Comparison of ENCODE assay signal across 8 mouse cellular contexts in genomic region chr8:92357398-92357981, GRCm38 (mm10). TPM values are rescaled to one million over a fixed set of nuclear protein-coding genes. Genes with fewer than 3 reads are reported as not detected.
A peak's percentile ranks its signal among the peaks of the same experiment; 100 is the strongest.
DNase-seq lines count a peak whose midpoint lies in the region; ATAC-seq and TF ChIP-seq lines count a peak whose summit lies in the region.

Gene Irx5 (plus strand): TSS chr8:92357625.

- H3K9me3 ChIP-seq in forebrain, embryonic 14.5 days (replicated peaks; ENCODE audit: control insufficient read depth, low read length): no peaks in the 10 kb centered on the region
- H3K9me3 ChIP-seq in limb, embryonic 12.5 days: no peaks in the 10 kb centered on the region
- H3K9me3 ChIP-seq in midbrain, embryonic 14.5 days (ENCODE audit: control insufficient read depth, low read length): no peaks in the 10 kb centered on the region

- peak; percentile 19; the same call in 1 of the 2 replicates for TF ChIP-seq CTCF in brain, embryonic 14.5 days (IDR thresholded peaks at IDR 0.05; ENCODE audit: borderline replicate concordance, extremely low read depth, insufficient read depth, insufficient read length)

- no peak for TF ChIP-seq POLR2A in brain, embryonic 14.5 days (IDR thresholded peaks at IDR 0.05; ENCODE audit: borderline replicate concordance, extremely low read depth, insufficient read depth, insufficient read length, poor library complexity, severe bottlenecking)

- DNase-seq in gastrocnemius, adult 18-20 months (ENCODE audit: low spot score): peak; percentile 35
- no peak for DNase-seq in gastrocnemius, adult 8-10 months (ENCODE audit: low spot score in 2 of 2)
- DNase-seq in brain, embryonic 14.5 days (ENCODE audit: low read depth): peak; percentile 94
- DNase-seq in forebrain, embryonic 14.5 days (ENCODE audit: low spot score): peak; percentile 71
- DNase-seq in heart, postnatal 4 days: peak; percentile 82
- peak; percentile 92 for DNase-seq in midbrain, embryonic 14.5 days

- peaks cover 15% of the 10 kb centered on the region for H3K4me1 ChIP-seq in forebrain, embryonic 14.5 days (ENCODE audit: control insufficient read depth, insufficient read depth, low read length)
- H3K4me1 ChIP-seq in limb, embryonic 12.5 days (replicated peaks): peaks cover 34% of the 10 kb centered on the region
- H3K4me1 ChIP-seq in midbrain, embryonic 14.5 days (ENCODE audit: control insufficient read depth, insufficient read depth, low read length): peaks cover 14% of the 10 kb centered on the region

- H3K27ac ChIP-seq in forebrain, embryonic 14.5 days (ENCODE audit: low read depth, low read length): peak within 1 kb of the TSS; percentile 14; the same call in 1 of the 2 replicates
- peak within 1 kb of the TSS; percentile 87 for H3K27ac ChIP-seq in limb, embryonic 12.5 days
- peak within 1 kb of the TSS; percentile 97 for H3K27ac ChIP-seq in midbrain, embryonic 14.5 days (replicated peaks; ENCODE audit: low read depth, low read length)

- peak within 1 kb of the TSS; percentile 56 for H3K4me3 ChIP-seq in forebrain, embryonic 14.5 days (ENCODE audit: low read depth, low read length)
- peak within 1 kb of the TSS; percentile 61 for H3K4me3 ChIP-seq in limb, embryonic 12.5 days (replicated peaks)
- H3K4me3 ChIP-seq in midbrain, embryonic 14.5 days (replicated peaks; ENCODE audit: low read depth, low read length): peak within 1 kb of the TSS; percentile 69

- no peak; the same call in 1 of the 2 replicates for ATAC-seq in forebrain, embryonic 14.5 days
- peak; percentile 17; the same call in 1 of the 2 replicates for ATAC-seq in limb, embryonic 12.5 days (ENCODE audit: insufficient number of reproducible peaks, insufficient read depth, low FRiP score, low TSS enrichment, low read depth)
- peak; percentile 70 for ATAC-seq in midbrain, embryonic 14.5 days (ENCODE audit: low FRiP score, low TSS enrichment)
- no peak for ATAC-seq in frontal cortex, adult (ENCODE audit: low TSS enrichment)

- H3K27me3 ChIP-seq in forebrain, embryonic 14.5 days (replicated peaks; ENCODE audit: control insufficient read depth, insufficient read depth, low read length): peaks cover 80% of the 10 kb centered on the region
- peaks cover 84% of the 10 kb centered on the region for H3K27me3 ChIP-seq in limb, embryonic 12.5 days
- no peaks in the 10 kb centered on the region for H3K27me3 ChIP-seq in midbrain, embryonic 14.5 days (ENCODE audit: control insufficient read depth, insufficient read depth, low read length)

- WGBS in forebrain, embryonic 14.5 days: under 1% methylated on average over 36 of the region's 47 CpGs
- 1% methylated on average over 41 of the region's 47 CpGs for WGBS in limb, embryonic 12.5 days
- WGBS in midbrain, embryonic 14.5 days: under 1% methylated on average over 47 of the region's 47 CpGs

- no peaks in the 10 kb centered on the region for H3K36me3 ChIP-seq in forebrain, embryonic 14.5 days (ENCODE audit: control insufficient read depth, insufficient read depth, low read length)
- no peaks in the 10 kb centered on the region for H3K36me3 ChIP-seq in limb, embryonic 12.5 days
- peaks cover 12% of the 10 kb centered on the region; the same call in 1 of the 2 replicates for H3K36me3 ChIP-seq in midbrain, embryonic 14.5 days (ENCODE audit: control insufficient read depth, insufficient read depth, low read length)

- peak within 1 kb of the TSS; percentile 50 for H3K9ac ChIP-seq in forebrain, embryonic 14.5 days (ENCODE audit: low read length)
- H3K9ac ChIP-seq in limb, embryonic 12.5 days (replicated peaks): peak within 1 kb of the TSS; percentile 70
- peak within 1 kb of the TSS; percentile 94 for H3K9ac ChIP-seq in midbrain, embryonic 14.5 days (replicated peaks; ENCODE audit: low read length)

- peak within 1 kb of the TSS; percentile 83 for H3K4me2 ChIP-seq in forebrain, embryonic 14.5 days (ENCODE audit: low read length)
- H3K4me2 ChIP-seq in limb, embryonic 12.5 days: peak within 1 kb of the TSS; percentile 77
- peak within 1 kb of the TSS; percentile 87 for H3K4me2 ChIP-seq in midbrain, embryonic 14.5 days (ENCODE audit: low read length)

RNA-seq across cellular contexts. Expression of gene Irx5, which starts in this region (rescaled TPM):
- total RNA-seq in gastrocnemius, adult 18-20 months (2021): 1 to 10 TPM in 1 of 2 experiments, under 1 TPM in 1; 0.12 to 5.3 TPM
- under 1 TPM in 3 of 4 experiments, not detected in 1; 0.17 to 0.49 (median 0.22) TPM for total RNA-seq in gastrocnemius, adult 8-10 months (2022)
- 15.7 and 26.1 TPM in 2 replicates for polyA plus RNA-seq in brain, embryonic 14.5 days (2012; rRNA removed)
- polyA plus RNA-seq in forebrain, embryonic 14.5 days (2014; fragmentation: Nextera tagmentation; extraction: Ambion mirVana): 1.3 and 2.0 TPM in 2 replicates
- 10 to 100 TPM; 12.0 to 12.7 TPM for total RNA-seq in heart, postnatal 4 days (2021)
- 12.3 and 15.5 TPM in 2 replicates for polyA plus RNA-seq in limb, embryonic 12.5 days (2016; fragmentation: Nextera tagmentation; extraction: Ambion mirVana)
- 30.7 and 32.2 TPM in 2 replicates for polyA plus RNA-seq in midbrain, embryonic 14.5 days (2014; fragmentation: Nextera tagmentation; extraction: Ambion mirVana)

Comparison
In these comparisons a context has a peak if more than half of its experiments do, and no peak if none do; other contexts are left out.
1. DNase-seq: peak in gastrocnemius, adult 18-20 months (single experiment), brain, embryonic 14.5 days (single experiment), forebrain, embryonic 14.5 days (single experiment), heart, postnatal 4 days (single experiment) and midbrain, embryonic 14.5 days (single experiment); none in gastrocnemius, adult 8-10 months (0 of 2).
2. ATAC-seq: peak in limb, embryonic 12.5 days (single experiment) and midbrain, embryonic 14.5 days (single experiment); none in forebrain, embryonic 14.5 days (single experiment) and frontal cortex, adult (single experiment).
3. H3K27ac ChIP-seq: peak in every context shown above with its lines; median percentile 97 in midbrain, embryonic 14.5 days; 87 in limb, embryonic 12.5 days; 14 in forebrain, embryonic 14.5 days.
4. Peak in every context shown above with its lines, with median percentiles within 50 percentile points of each other: H3K4me2 ChIP-seq, H3K4me3 ChIP-seq and H3K9ac ChIP-seq.